Mouse (Mus musculus): Measurements from ENCODE around the gene Yap1.

Yap1 gene

DNA sequence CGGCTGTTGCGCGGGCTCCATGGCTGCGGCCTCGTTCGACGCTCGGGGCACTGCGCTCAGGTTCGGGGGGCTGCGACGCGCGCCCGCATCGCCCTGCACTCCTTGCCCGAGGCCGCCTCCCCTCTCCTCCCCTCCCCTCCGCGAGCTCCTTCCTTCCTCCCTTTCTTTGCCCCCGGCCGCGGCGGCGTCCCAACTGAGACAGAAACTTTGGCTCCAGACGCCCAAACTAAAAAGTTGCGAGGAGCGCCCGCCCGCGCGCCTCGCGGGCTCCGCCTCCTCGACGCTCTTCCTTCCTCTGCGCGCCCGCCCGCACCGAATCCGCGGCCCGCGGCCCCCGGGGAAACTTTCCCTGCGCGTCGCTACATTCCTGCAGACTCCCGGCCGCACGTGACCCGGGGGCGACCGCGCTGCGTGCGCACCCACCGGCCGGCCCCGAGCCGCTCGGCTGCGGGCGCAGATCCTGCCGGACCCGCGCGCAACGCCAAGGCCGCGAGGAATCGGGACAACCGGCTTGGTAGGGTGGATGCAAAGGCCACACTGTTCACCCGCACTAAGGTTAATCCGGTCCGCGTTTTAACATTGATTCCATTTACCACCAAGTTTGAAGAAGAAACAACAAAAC lies at the start of gene Yap1:
Yap1 (minus strand) TSS at position 227 of the 622 bp plus-strand sequence.
- peak; percentile 88 for DNase-seq (ENCODE audit: low read depth, low spot score)

GRCm38 (mm10) chr9:8043044-8043387 lies 38.6 kb upstream of the Yap1 start:
- no peak for DNase-seq (ENCODE audit: low read depth, low spot score)

DNA sequence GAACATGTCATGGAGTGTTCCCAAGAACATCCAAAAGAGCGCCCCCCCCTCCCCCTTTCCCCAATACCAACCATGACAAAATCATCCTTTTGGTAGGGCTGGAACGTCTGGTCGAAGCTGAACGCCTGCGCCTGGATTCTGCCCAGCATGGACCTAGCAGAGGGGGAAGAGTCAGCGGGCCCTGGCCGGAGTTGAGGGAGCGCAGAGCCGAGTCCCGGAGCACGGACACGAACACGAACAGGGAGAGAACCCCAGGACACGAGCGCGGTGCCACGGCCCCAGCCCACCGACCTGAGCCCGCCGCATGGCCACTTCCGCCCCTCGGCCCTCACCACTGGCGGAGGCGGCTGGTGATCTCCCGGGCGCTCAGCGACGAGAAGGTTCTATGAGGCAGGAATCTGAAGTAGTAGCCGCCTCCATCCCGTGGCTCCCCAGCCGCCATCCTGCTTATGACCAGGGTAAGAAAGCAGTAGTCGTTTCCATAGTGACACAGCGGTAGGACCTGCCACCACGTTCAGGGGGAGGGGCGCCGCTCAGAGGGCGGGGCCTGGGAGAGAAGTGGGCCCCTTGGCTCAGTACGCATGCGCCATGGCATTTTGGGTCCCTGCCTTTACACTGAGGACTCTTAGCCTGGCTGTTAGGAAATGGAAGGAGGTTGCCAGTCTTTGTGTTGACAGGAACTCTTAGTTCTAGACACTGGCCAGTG lies 38.1 kb upstream of the Yap1 start, which contains the start of gene Cfap300:
Cfap300 (minus strand) TSS at position 486 of the 706 bp plus-strand sequence.
- peak; percentile 92 for DNase-seq (ENCODE audit: low read depth, low spot score)

- DNase-seq (ENCODE audit: low read depth, low spot score): no peak
Observed at GRCm38 (mm10) chr9:8035546-8035945, 31.1 kb upstream of the Yap1 start.

DNA sequence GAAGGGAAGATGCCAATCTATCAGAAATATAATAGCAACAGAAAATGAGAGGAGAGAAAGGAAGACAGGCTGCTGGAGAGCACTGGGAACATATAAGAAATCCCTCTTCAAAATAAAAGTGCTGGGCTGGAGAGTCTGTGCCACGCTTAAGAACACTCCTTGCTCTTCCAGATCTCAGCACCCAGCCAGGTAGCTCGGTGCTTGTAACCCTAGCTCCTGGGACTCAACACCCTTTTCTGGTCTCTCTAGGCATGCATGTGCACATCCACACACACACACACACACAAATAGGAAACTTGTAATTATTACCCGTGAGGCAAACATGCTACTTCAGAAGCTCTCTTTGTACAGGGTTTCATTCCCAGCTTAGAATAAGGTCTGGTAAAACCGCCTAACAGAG lies 30.7 kb upstream of the Yap1 start:
- no peak for DNase-seq (ENCODE audit: low read depth, low spot score)

DNA sequence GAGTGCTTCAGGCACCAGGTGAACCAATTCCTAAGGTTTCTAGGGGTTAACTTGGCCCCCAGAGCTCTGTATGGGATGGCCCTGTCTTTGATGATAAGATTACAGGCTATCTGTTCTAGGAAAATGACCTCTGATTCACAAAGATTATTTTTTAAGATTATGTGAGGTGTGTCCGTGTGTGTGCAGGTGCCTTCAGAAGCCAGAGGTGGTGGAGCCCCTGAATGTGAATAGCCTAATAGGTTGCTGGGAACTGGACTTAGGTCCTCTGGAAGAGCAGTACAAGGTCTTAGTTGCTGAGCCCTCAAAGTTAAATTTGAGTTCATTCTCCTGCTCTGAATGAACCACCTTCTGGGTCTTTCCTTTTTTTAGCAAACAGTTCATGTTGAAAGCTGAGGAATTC lies 29.7 kb upstream of the Yap1 start:
- no peak for DNase-seq (ENCODE audit: low read depth, low spot score)

GRCm38 (mm10) chr9:8032847-8033246 lies 28.5 kb upstream of the Yap1 start:
- DNase-seq (ENCODE audit: low read depth, low spot score): no peak

DNA sequence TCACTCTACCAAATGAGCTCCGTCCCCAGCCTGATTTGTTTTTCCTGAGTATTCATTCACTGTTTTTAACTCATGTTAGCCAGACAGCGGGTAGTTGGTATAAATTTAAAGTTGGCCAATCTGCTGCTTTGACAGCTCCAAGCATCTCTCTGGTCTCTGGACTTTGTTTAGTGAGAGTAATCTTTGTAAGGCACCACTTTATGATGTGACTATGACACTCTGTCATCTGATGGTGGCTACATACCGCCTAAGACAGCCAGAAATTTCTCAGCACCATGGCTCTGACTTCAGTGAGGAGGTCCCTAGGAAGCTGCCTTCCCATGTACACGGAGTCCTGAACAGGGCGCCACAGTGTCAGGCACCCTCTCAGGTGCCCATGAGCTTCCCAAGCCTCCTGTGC lies 14.2 kb upstream of the Yap1 start:
- no peak for DNase-seq (ENCODE audit: low read depth, low spot score)

DNA sequence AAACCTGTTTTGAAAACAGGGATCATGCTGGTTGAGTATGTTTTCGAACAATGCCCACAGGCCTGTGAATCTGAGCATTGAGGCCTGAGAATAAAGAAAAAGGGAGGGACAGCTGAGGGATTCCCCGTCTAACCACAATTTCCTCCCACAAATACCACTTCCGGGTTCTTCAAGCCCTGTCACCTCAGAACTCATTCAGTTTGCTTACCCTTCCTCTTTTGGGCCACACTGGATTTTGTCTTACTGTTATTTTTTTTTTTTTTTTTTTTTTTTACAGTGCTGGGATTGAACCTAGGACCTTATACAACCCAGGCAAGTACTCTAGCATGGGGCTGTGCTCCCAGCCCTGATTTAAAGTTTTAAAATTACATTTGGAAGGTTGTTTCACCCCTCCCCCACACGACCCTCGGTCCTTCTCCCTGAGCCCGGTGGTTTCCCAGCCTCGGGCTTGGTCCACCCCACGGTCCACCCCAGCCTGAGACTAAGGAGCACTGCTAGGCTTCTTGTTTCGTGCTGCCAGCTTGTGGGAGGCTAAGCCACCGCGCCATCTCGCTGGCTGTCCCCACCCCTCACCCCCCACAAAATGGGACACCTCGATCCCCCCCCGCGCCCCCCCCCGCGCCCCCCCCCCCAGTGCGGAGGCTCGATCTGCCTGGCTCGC lies 13.0 kb upstream of the Yap1 start:
- no peak for DNase-seq (ENCODE audit: low read depth, low spot score)

DNA sequence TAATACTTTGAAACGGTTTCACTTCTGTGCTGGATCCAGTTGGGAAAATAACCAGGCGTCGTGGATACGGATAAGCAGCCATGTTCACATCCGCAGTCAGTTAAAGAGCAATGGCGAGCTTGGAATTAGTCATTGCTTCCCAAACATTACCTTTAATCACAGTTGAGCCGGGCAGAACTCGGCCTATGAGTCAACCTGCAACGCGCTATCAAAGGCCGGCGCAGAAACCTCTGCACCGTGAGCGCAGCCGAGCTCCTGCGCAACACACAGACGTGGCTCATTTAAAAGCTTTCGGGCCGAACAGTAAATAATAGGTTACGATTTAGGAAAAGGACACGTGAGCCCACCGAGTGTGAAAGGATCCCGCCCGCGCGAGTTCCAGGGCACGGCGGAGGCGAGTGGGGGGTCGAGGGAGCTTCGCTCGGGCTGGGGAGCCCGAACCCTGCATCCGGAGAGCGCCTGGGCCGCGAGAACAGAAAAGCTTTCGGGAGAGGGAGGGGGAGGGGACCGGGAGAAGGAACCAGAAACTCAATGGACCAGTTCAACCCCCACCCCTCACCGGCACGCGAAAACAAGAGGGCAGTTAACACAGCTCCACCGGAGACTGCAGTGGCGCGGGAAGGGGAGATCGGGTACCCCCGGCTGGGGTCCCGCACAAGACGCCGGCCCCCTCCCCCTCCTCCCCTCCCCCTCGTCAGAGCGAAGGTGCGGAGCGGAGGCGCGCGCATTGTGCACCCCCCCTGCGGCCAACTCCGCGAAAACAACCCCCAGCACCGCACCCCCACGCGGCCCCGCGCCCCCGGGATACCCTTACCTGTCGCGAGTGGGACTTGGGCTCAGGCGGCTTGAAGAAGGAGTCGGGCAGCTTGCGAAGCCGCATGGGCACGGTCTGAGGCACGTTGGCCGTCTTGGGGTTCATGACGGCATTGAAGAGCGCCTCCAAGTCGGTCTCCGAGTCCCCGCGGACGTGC lies 810 bp downstream of the Yap1 start:
- peak; percentile 46 for DNase-seq (ENCODE audit: low read depth, low spot score)

DNA sequence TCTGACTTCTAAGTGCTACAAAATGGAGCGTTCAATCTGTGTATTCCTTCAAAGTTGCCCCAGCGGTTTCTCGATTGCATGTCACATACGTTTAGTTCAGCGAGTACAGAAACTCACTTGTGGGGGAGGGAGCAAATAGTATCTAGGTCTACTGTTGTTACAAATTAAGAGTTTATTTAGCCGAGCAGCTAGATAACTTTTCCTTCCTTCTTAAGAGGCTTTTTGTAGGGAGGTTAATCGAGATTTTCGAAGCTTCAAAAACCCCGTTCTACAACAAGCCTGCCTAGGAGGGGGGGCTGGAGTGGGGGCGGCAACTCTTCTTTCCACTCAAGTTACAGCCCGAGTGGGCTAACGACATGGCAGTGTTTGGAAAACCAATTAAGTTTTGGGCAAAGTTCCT lies 1.6 kb downstream of the Yap1 start:
- no peak for DNase-seq (ENCODE audit: low read depth, low spot score)

DNA sequence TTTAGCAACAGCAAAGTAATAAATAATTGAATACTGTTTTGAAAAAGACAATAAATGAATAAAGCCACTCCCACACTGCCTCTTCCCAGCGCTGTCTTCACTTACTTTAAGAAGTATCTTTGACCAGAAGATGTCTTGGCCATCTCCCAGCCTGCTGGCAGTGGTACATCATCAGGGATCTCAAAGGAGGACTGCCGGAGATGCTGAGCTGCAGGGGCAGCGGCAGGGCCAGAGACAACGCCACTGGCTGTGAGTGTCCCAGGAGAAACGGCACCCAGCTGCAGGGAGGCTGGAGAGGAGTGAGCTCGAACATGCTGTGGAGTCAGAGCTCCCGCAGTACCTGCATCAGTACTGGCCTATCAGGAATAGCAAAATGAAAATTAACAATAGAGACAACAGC lies 3.0 kb downstream of the Yap1 start:
- DNase-seq (ENCODE audit: low read depth, low spot score): no peak

DNA sequence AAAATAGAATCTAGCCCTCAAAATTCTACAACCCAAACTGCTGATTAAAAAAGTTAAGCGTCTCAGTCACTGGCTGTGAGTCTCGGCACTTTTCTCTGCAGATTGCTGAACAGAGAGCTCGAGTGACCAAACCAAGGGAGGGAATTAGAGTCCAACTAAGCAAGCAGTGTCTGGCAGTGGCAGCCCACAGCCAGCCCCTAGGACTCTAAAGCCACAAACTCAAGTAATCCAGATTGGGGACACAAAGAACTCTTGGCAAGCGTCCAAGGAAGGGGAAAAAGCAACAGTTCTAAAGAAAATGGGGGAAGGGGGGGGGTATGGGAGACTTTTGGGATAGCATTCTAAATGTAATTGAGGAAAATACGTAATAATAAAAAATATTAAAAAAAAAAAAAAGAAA lies 10.1 kb downstream of the Yap1 start:
- DNase-seq (ENCODE audit: low read depth, low spot score): no peak

DNA sequence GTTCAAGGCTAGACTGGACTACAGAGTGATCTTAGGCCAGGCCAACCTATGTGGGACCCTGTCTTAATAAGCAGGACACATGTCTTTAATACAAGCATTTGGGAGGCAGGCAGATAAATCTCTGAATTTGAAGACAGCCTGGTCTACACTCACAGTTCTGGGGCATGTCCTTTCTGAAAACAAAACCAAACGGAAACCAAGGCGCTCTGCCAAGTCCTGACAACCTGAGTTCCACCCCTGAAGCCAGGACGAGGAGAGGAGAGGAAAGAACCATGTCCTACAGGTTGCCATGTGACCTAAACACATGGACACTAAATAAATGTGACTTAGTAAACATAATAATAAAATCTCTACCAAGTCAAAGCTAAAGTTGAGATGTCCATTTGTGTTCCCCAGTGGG lies 11.7 kb downstream of the Yap1 start:
- no peak for DNase-seq (ENCODE audit: low read depth, low spot score)

- no peak for DNase-seq (ENCODE audit: low read depth, low spot score)
Observed at GRCm38 (mm10) chr9:7990897-7991296, 13.5 kb downstream of the Yap1 start.

DNA sequence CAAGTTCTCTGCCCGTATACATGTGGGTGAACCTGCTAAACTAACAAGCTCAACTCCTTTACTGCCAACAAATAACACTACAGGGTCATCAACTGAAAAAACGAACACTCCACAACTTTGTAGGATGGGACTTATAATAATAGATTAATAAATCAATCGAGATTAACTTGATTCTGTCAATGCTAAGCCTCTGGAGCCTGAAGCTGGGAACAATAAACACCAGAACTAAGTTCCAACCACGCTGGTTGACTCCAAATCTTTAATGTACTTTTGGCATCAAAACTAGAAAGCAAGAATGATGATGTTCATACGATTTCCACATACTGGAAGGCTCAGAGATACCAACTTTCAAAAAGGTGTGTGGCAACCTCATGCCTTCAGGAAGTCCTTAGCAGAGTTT lies 17.3 kb downstream of the Yap1 start:
- no peak for DNase-seq (ENCODE audit: low read depth, low spot score)

DNA sequence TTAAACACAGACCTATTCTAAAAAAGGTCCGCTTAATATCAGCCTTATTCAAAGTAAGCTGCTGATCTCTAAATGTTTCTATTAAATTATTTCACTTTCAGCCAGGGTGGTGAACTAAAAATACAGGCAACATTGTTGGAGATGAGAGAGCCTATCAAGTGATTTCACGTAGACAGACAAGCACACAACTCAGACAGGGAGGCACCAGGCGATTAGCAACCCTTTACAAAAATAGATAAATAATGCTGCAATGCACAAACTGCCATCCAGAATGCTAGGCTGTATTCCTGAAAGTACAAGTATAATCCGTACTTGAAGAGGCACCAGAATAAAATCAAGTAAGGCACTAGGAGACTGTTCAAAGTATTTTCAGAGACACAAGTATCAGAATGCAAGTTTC lies 20.1 kb downstream of the Yap1 start:
- no peak for DNase-seq (ENCODE audit: low read depth, low spot score)

DNA sequence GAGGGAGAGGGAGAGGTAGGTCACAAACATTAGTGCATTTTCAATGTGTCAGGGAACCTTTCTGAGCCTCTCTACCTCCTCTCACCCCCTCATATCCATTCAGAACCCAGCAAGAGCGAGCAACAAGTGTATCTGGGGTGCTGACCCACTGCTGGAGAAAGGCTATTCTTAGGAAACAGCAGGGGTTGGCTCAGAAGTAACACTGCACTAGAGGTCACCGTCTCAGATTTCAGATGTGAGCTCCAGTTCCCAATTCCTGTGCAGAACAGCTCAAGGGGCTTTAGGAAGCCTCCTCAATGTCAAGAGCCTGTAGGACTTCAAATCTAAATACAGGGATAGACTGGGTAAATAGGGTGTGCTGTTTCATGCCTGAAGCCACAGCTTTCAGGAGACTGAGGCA lies 20.7 kb downstream of the Yap1 start:
- peak; percentile 33 for DNase-seq (ENCODE audit: low read depth, low spot score)

- no peak for DNase-seq (ENCODE audit: low read depth, low spot score)
Observed at GRCm38 (mm10) chr9:7980162-7980561, 24.2 kb downstream of the Yap1 start.

DNA sequence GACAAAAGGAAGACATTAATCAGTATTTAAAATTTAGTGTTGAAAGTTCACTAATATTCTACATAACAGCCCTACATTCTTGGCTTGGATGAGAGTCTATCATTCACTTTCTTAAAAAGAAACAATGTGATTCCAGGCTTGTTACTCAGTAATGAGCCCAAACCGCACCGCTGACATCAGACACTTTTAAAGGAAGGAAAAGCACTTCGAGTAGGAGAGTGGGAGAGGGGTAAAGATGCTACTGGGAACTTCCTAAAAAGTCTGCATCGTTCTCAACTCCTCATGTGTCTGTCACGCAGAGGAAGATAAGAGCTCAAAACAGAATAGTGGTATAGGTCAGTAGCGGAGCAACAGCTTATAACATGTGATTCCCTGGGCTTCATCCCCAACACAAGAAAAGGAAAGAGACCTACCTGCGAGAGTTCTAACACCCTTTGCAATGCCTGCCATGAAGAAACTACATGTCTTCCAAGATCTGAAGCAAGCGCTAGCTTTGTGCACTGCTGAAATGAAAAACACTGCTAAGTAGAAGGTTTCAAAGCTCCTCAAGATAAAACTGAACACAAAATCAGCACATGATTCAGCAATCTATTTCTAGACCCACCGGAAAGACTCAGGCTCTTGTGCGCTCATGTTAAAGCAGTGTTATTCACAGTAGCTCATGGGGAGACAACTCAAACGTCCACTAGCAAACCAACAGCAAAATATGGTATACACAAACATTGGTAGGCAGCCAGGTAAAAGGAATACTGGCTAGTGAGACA lies 25.1 kb downstream of the Yap1 start:
- no peak for DNase-seq (ENCODE audit: low read depth, low spot score)

DNA sequence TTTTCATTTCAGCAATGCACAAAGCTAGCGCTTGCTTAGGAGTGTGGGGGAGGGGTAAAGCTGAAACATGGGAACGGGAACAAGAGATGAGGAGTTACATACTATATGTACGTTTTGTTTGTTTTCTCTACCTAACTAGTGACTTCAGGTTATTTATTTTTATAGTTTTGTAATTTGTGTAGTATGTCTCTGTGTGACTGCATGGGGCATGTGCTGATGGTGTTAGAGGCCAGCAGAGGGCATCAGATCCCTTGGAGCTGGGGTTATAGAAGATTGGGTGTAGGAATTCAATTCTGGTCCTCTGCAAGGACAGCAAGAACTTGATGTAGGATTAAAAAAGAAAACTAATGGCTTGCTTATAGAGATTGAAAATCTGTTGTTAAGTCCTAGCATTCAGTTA lies 25.9 kb downstream of the Yap1 start:
- DNase-seq (ENCODE audit: low read depth, low spot score): no peak

Measured in WW6 (cell line).